Mouse (Mus musculus) erythroblast, embryonic 14.5 days (primary cell): ENCODE measurements at regions not wholly inside any gene's neighbourhood (a gene's known extent, or its start where the extent isn't known, plus 50 kb on each side); places are given as distances from the start of the nearest gene placed in this dataset.

ENCODE experiments used
- GATA1 ChIP-seq: IDR thresholded peaks from 2 replicates; pipeline ENCODE4 v1.6.1; 2012; ENCODE audit warnings: low read length, inconsistent platforms, mixed read lengths
- TAL1 ChIP-seq: IDR thresholded peaks from 3 replicates; pipeline ENCODE4 v1.6.1; 2012; ENCODE audit warnings: low read length, inconsistent platforms, mixed read lengths

DNA sequence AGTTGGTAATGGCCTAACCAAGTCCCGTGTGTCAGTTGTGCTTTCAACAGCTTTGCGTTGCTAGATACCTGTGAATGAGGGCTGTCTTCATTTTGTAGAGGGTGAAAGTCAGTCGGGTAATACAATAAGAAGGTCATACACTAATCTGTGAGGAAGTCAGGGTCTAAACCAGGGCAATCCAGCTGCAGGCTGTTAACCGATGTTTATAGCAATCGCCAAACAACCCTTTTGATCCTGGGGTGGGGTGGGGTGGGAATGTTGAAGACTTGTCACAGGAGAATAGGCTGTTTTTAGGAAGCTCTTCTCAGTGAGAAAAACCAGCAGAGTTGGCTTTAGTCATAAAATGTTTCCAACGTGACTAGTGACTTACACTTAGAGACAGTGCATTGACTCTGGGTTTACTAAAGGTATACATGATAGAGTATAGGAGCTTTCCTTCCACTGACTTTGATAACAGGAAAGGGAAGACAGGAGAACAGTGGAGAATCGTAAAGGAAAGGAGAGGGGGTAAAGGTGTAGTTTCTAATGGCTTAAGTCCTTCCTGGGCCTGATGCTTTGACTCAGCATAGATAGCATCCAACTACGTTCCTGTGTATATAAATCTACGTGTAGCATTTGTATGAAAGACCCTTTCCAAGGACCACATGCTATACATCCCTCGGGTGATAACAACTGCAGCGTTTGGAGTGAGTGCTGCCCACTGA, 211.6 kb downstream of the Enc1 start:
- TF ChIP-seq GATA1 (no peak), TAL1 (no peak)
